Mouse (Mus musculus) olfactory bulb, adult 2 months (tissue): ENCODE measurements at regions not wholly inside any gene's neighbourhood (a gene's known extent, or its start where the extent isn't known, plus 50 kb on each side); places are given as distances from the start of the nearest gene placed in this dataset.

ENCODE experiments used
- H3K27ac ChIP-seq: fragments of 200-500 bp; 2 replicates; pipeline ENCODE4 v1.5.1; 2012; ENCODE audit warnings: low read depth, low read length; ENCODE audit not compliant: insufficient read depth
- H3K4me1 ChIP-seq: fragments of 200-500 bp; 2 replicates; pipeline ENCODE4 v1.6.1; 2012; ENCODE audit warnings: low read length; ENCODE audit not compliant: control insufficient read depth, insufficient read depth
- H3K4me3 ChIP-seq: fragments of 200-500 bp; 2 replicates; pipeline ENCODE4 v1.5.1; 2012; ENCODE audit warnings: mild to moderate bottlenecking, low read depth, low read length, moderate library complexity; ENCODE audit not compliant: insufficient read depth
- CTCF ChIP-seq: fragments of 200-500 bp; IDR thresholded peaks from 2 replicates; pipeline ENCODE4 v1.5.1; 2012; ENCODE audit warnings: low read depth, mild to moderate bottlenecking, low read length, moderate library complexity; ENCODE audit not compliant: insufficient read depth
- POLR2A ChIP-seq: fragments of 200-500 bp; IDR thresholded peaks from 2 replicates; pipeline ENCODE4 v1.6.1; 2012; ENCODE audit warnings: mild to moderate bottlenecking, low read depth, low read length, moderate library complexity; ENCODE audit not compliant: insufficient read depth
- WGBS: fragments of 180-500 bp; shearing (Covaris S2); methylation state at CpG from one replicate; pipeline ENCODE4 v1.1.7; 2018; 5-methylcytosine and 5-hydroxymethylcytosine counted together

DNA sequence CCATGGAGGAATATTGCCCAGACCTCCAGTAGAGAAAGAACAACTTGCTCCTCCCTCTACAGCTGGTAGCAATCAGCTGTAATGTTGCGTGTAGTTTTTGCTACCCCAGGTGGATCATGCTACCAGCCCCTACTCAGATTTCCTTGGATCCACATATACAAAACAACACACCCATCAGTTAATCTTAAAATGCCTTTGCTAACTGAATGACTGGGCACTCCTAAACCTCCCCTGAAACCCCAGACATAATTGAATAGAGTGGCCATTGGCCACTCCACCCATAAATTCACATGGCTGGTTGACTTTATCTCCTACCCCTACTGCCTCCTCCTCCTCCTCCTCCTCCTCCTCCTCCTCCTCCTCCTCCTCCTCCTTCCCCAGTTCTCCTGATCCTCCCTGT is 1494.7 kb upstream of the Gm6569 start:
- no peak overlapping the region for H3K27ac ChIP-seq
- H3K4me3 ChIP-seq, result no peak overlapping the region
- TF ChIP-seq CTCF, result no peak
- TF ChIP-seq POLR2A, result no peak
- H3K4me1 ChIP-seq, result no peaks in the 10 kb centered on the region
- WGBS, result 89% methylated on average over 1 of the region's 1 CpGs

GRCm38 (mm10) chr15:72341991-72342390 is 1492.4 kb upstream of the Gm6569 start:
- Histone ChIP-seq H3K4me1 (no peaks in the 10 kb centered on the region), H3K27ac (no peak overlapping the region), H3K4me3 (no peak overlapping the region)
- WGBS, result 75% methylated on average over 2 of the region's 2 CpGs
- TF ChIP-seq POLR2A (no peak), CTCF (no peak)

GRCm38 (mm10) chr15:72342504-72342903 is 1491.9 kb upstream of the Gm6569 start:
- no peak overlapping the region for H3K27ac ChIP-seq
- H3K4me3 ChIP-seq, result no peak overlapping the region
- 91% methylated on average over 4 of the region's 4 CpGs for WGBS
- TF ChIP-seq CTCF (no peak), POLR2A (no peak)
- no peaks in the 10 kb centered on the region for H3K4me1 ChIP-seq

GRCm38 (mm10) chr15:72343794-72344193 is 1490.6 kb upstream of the Gm6569 start:
- no peaks in the 10 kb centered on the region for H3K4me1 ChIP-seq
- TF ChIP-seq CTCF (no peak), POLR2A (no peak)
- H3K4me3 ChIP-seq, result no peak overlapping the region
- H3K27ac ChIP-seq, result no peak overlapping the region

GRCm38 (mm10) chr15:72353371-72353770 is 1481.0 kb upstream of the Gm6569 start:
- 87% methylated on average over 4 of the region's 4 CpGs for WGBS
- H3K27ac ChIP-seq, result no peak overlapping the region
- H3K4me3 ChIP-seq, result no peak overlapping the region
- no peak for TF ChIP-seq CTCF
- TF ChIP-seq POLR2A, result no peak
- H3K4me1 ChIP-seq, result peaks cover 2% of the 10 kb centered on the region; the same call in 1 of the 2 replicates

DNA sequence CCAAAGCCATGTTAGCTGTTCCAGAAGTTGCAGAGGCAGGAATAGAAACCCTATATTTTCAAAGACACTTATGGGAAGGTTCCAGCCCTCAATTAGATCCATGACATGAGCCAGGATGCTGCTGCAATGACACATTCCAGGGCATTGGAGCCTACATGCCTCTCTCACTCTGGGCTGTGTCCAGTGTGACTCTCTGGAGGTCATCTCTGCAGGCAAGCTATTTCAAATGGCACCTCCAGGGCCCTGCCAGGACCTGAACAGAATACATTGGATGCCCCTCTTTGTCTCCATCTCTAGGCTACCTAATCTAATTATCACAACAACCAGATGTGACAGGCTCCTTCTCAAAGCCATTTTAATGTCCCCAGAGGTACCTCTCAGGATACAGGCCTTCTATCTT is 1478.7 kb upstream of the Gm6569 start:
- no peak overlapping the region for H3K27ac ChIP-seq
- no peak for TF ChIP-seq POLR2A
- no peak for TF ChIP-seq CTCF
- no peak overlapping the region for H3K4me3 ChIP-seq
- peaks cover 3% of the 10 kb centered on the region; the same call in 1 of the 2 replicates for H3K4me1 ChIP-seq

DNA sequence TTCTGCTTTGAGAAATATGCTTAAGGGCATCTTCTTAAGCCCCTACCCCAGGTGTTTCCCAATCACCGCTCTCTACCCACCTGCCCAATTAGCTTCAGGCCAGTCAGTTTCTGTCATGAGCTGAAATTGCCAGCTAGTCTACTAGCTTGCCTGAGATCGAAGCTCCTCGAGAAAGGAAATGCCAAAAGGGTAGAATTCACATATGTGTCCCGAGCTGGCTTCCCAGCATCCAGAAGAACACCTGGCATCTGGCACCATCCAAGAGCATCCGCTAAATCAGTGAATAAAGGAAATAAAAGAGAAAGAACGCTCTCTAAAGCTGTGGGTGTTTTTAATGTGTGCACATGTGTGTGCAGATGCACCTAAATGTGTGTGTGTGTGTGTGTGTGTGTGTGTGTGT is 1474.7 kb upstream of the Gm6569 start:
- H3K4me1 ChIP-seq, result peaks cover 3% of the 10 kb centered on the region; the same call in 1 of the 2 replicates
- H3K27ac ChIP-seq, result no peak overlapping the region
- no peak overlapping the region for H3K4me3 ChIP-seq
- no peak for TF ChIP-seq CTCF
- no peak for TF ChIP-seq POLR2A
- WGBS, result 74% methylated on average over 6 of the region's 6 CpGs

DNA sequence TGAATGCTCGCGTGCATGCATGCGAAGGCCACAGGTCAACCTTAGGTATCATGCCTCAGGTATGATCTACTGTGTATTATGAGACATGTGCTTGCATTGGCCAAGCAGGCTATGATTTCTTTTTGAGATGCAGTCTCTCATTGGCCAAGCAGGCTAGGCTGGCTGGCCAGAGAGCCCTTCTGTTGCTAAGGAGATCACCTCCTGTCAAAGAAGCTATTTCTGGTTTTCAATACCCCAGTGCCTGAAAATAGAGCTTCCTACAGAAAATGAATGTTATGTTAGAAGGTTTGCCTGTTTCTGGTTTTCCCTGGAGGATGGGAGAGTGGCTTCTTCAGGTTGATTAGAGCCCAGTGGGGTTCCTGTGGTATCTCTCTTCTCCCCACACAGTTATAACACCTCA is 1474.3 kb upstream of the Gm6569 start:
- no peak overlapping the region for H3K27ac ChIP-seq
- H3K4me3 ChIP-seq, result no peak overlapping the region
- no peak for TF ChIP-seq POLR2A
- no peak for TF ChIP-seq CTCF
- WGBS, result 94% methylated on average over 3 of the region's 3 CpGs
- peaks cover 3% of the 10 kb centered on the region; the same call in 1 of the 2 replicates for H3K4me1 ChIP-seq

- no peak overlapping the region for H3K4me3 ChIP-seq
- 74% methylated on average over 4 of the region's 4 CpGs for WGBS
- H3K4me1 ChIP-seq, result peaks cover 3% of the 10 kb centered on the region; the same call in 1 of the 2 replicates
- TF ChIP-seq POLR2A (no peak), CTCF (no peak)
- H3K27ac ChIP-seq, result no peak overlapping the region
Measured at GRCm38 (mm10) chr15:72360463-72361030, 1473.8 kb upstream of the Gm6569 start.

DNA sequence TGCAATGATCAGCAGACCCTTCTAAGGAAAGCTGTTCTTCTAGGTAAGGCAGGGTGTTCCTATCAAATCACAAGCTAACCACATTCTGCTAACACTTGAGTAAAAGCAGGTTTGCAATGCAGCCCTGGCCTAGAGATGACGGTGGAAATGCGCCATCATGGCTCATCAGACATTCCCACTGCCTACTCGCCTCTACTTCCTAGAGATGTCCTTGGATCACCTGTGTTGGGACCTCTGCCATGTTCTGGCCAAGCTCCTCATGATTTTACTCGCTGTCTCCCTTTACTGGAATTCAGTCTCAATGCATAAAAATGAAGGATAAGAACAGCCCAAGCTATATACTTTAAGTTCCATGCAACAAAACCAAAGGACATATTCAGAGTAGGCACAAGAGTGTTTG is 1461.3 kb upstream of the Gm6569 start:
- Histone ChIP-seq H3K4me3 (no peak overlapping the region), H3K27ac (no peak overlapping the region), H3K4me1 (no peaks in the 10 kb centered on the region)
- WGBS, result 92% methylated on average over 4 of the region's 4 CpGs
- TF ChIP-seq CTCF (no peak), POLR2A (no peak)
